Mouse (Mus musculus) ES-E14 (cell line): ENCODE data around the gene Spry1. TPM values are rescaled to one million over a fixed set of nuclear protein-coding genes. Genes with fewer than 3 reads are reported as not detected.

Experiments
- DNase-seq: peaks from one replicate; pipeline ENCODE4 v3.0.0-alpha.2; 2013; ENCODE audit warnings: low read depth, low spot score
- H3K27ac ChIP-seq: 2 replicates; pipeline ENCODE4 v1.5.1; 2012; ENCODE audit warnings: low read depth, mild to moderate bottlenecking, low read length, moderate library complexity, mixed read lengths; ENCODE audit not compliant: poor library complexity, insufficient read depth, severe bottlenecking
- H3K36me3 ChIP-seq: 2 replicates; pipeline ENCODE4 v1.6.1; 2012; ENCODE audit warnings: mild to moderate bottlenecking, low read length, moderate library complexity, mixed read lengths; ENCODE audit not compliant: control insufficient read depth, poor library complexity, insufficient read depth, severe bottlenecking
- H3K4me1 ChIP-seq, 2 experiments: fragments of 150-350 bp in 1 of 2; sonication (generic) in 1 of 2; 2 replicates each; pipeline ENCODE4 v1.6.1; 2012; ENCODE audit warnings: low read length in 2 of 2, mild to moderate bottlenecking in 1 of 2, mixed read lengths in 1 of 2; ENCODE audit not compliant: control insufficient read depth in 2 of 2, insufficient read depth in 2 of 2, poor library complexity in 1 of 2
- H3K4me3 ChIP-seq, 2 experiments: fragments of 150-350 bp in 1 of 2; sonication (generic) in 1 of 2; 2 replicates each; pipeline ENCODE4 v1.5.1; 2012; ENCODE audit warnings: low read length in 2 of 2, low read depth in 1 of 2, mild to moderate bottlenecking in 1 of 2, mixed read lengths in 1 of 2; ENCODE audit not compliant: insufficient read depth in 1 of 2, poor library complexity in 1 of 2, severe bottlenecking in 1 of 2
- H3K9ac ChIP-seq: 2 replicates; pipeline ENCODE4 v1.6.1; 2012; ENCODE audit warnings: low read depth, mild to moderate bottlenecking, low read length, mixed read lengths; ENCODE audit not compliant: poor library complexity, insufficient read depth, severe bottlenecking
- H3K9me3 ChIP-seq: fragments of 150-350 bp; sonication (generic); 2 replicates; pipeline ENCODE4 v1.6.1; 2012; ENCODE audit warnings: low read depth, mild to moderate bottlenecking, low read length; ENCODE audit not compliant: control insufficient read depth, insufficient read depth
- CHD2 ChIP-seq: IDR thresholded peaks from 2 replicates; pipeline ENCODE4 v1.6.1; 2014; ENCODE audit warnings: mild to moderate bottlenecking, low read depth, low read length, inconsistent platforms
- HCFC1 ChIP-seq: IDR thresholded peaks from 2 replicates; pipeline ENCODE4 v1.6.1; 2012; ENCODE audit warnings: low read length, inconsistent platforms, borderline replicate concordance; ENCODE audit not compliant: insufficient read depth
- MAFK ChIP-seq: IDR thresholded peaks from 2 replicates; pipeline ENCODE4 v1.6.1; 2014; ENCODE audit warnings: mild to moderate bottlenecking, low read depth, low read length, inconsistent platforms; ENCODE audit not compliant: insufficient read depth
- ZC3H11A ChIP-seq: IDR thresholded peaks from 2 replicates; pipeline ENCODE4 v1.6.1; 2012; ENCODE audit warnings: low read depth, mild to moderate bottlenecking, inconsistent platforms, low read length, borderline replicate concordance
- ZNF384 ChIP-seq: IDR thresholded peaks from 2 replicates; pipeline ENCODE4 v1.6.1; 2012; ENCODE audit warnings: low read depth, low read length, inconsistent platforms
- in situ Hi-C, 2 experiments: fragments of 600-800 bp; cut with MboI; formaldehyde crosslinking; loops; one replicate each; pipeline ENCODE4 v1.15.1; 2025; ENCODE audit warnings: low sequenced_read_pairs in 2 of 2, inconsistent platforms in 1 of 2; ENCODE audit not compliant: unreplicated experiment in 2 of 2
- total RNA-seq: library from RNA; depleted of rRNA; stranded (reverse); fragments of 300-350 nt; gene quantifications from 2 replicates; pipeline ENCODE4 v1.2.3, GENCODE M21; 2012

Spry1 gene
- total RNA-seq, 1 experiment = 7.1 TPM

GRCm38 (mm10) chr3:37658155-37658554, 18.4 kb downstream of the Spry1 start:
- no peak for DNase-seq
- no peak overlapping the region for H3K27ac ChIP-seq
- H3K36me3 ChIP-seq = no peaks in the 10 kb centered on the region
- no peak overlapping the region for H3K9ac ChIP-seq
- H3K4me3 ChIP-seq = no peak overlapping the region
- in situ Hi-C loops = no loop called here
- no peak for TF ChIP-seq CHD2
- no peak for TF ChIP-seq ZNF384
- no peak for TF ChIP-seq MAFK
- TF ChIP-seq ZC3H11A = no peak
- TF ChIP-seq HCFC1 = no peak
- H3K4me1 ChIP-seq = peaks cover 4 to 13% of the 10 kb centered on the region in 2 experiments; a peak in 1 of 4 replicates
- no peaks in the 10 kb centered on the region for H3K9me3 ChIP-seq

DNA sequence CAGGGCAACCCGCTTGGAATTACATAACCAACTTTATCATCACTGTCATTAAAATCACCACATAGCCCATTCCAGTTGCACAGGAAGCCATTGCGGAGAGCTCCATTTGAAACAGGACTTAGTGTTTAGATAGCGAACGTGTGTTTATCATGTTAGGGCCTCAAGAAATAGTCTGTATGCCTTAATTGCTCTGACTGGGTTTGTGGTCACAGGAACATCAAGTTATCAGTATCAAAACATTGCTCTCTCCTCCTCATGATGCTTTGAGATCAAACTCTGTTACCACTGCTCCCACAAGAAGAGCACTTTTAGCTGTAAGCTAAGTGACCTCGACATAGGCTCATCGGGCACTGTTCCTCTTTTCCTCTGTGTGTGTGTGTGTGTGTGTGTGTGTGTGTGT, 19.9 kb downstream of the Spry1 start:
- H3K4me1 ChIP-seq = peaks cover 4 to 10% of the 10 kb centered on the region in 2 experiments; a peak in 1 of 4 replicates
- no peaks in the 10 kb centered on the region for H3K36me3 ChIP-seq
- DNase-seq = no peak
- no peaks in the 10 kb centered on the region for H3K9me3 ChIP-seq
- in situ Hi-C loops = no loop called here
- H3K27ac ChIP-seq = no peak overlapping the region
- H3K9ac ChIP-seq = no peak overlapping the region
- H3K4me3 ChIP-seq = no peak overlapping the region
- TF ChIP-seq CHD2 = no peak
- no peak for TF ChIP-seq ZC3H11A
- TF ChIP-seq ZNF384 = no peak
- TF ChIP-seq MAFK = no peak
- no peak for TF ChIP-seq HCFC1

GRCm38 (mm10) chr3:37666291-37667118, 26.8 kb downstream of the Spry1 start:
- in situ Hi-C loops = no loop called here
- H3K36me3 ChIP-seq = 0 out of 2 replicates have a peak, but pooled peaks cover 2% of the 10 kb centered on the region
- no peak overlapping the region for H3K27ac ChIP-seq
- no peaks in the 10 kb centered on the region for H3K9me3 ChIP-seq
- H3K9ac ChIP-seq = no peak overlapping the region
- peaks cover 6% of the 10 kb centered on the region in 2 experiments; a peak in 2 of 4 replicates for H3K4me1 ChIP-seq
- DNase-seq = no peak
- H3K4me3 ChIP-seq = no peak overlapping the region
- TF ChIP-seq ZC3H11A (no peak), MAFK (no peak), CHD2 (no peak), ZNF384 (no peak), HCFC1 (no peak)

DNA sequence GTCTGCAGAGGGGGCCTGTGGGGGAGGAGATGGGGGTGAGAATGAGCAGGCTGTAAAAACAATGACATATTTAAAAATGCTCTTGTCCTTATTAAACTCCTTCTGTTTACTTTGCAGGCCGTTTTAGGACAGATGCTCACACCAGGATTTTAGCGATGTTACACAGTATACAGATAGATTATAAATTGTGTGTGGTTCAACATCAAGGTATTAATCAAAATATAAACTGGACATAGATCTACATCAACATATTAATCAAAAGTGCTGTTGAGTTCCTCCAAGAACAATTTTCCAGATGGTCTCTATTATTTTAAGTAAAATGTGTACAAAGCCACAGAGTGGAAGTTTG, 27.3 kb downstream of the Spry1 start:
- TF ChIP-seq ZC3H11A (no peak), HCFC1 (no peak), MAFK (no peak), CHD2 (no peak), ZNF384 (no peak)
- Histone ChIP-seq H3K9ac (no peak overlapping the region), H3K36me3 (0 out of 2 replicates have a peak, but pooled peaks cover 2% of the 10 kb centered on the region), H3K4me3 (no peak overlapping the region), H3K4me1 (peaks cover 6 to 8% of the 10 kb centered on the region in 2 experiments; a peak in 2 of 4 replicates), H3K9me3 (no peaks in the 10 kb centered on the region), H3K27ac (no peak overlapping the region)
- DNase-seq = no peak
- in situ Hi-C loops = no loop called here
